Mouse (Mus musculus): ENCODE data around the gene Zfp993. TPM values are rescaled to one million over a fixed set of nuclear protein-coding genes. Genes with fewer than 3 reads are reported as not detected.
"Not testable (repeated sequence)": the region's sequence is repeated elsewhere in the genome, so short reads cannot be mapped to it uniquely, and the experiment has no call there.

The Zfp993 gene
- polyA plus RNA-seq (2015; fragmentation: Nextera tagmentation; extraction: Ambion mirVana) = 6.9 and 9.1 TPM in 2 replicates

GRCm38 (mm10) chr4:146610774-146611400 lies at the start of gene Zfp993:
Gene Zfp993, plus strand, starts transcription at chr4:146610961.
- not testable (repeated sequence) for H3K9me3 ChIP-seq (replicated peaks; ENCODE audit: control insufficient read depth, low read length); H3K36me3 ChIP-seq (ENCODE audit: control insufficient read depth, insufficient read depth); H3K9ac ChIP-seq (ENCODE audit: low read length); H3K4me2 ChIP-seq (ENCODE audit: low read depth, low read length); H3K27me3 ChIP-seq (ENCODE audit: control insufficient read depth, insufficient read depth, low read length); H3K4me1 ChIP-seq (ENCODE audit: control insufficient read depth, insufficient read depth, low read length); ATAC-seq (replicated peaks; ENCODE audit: extremely low read depth, insufficient read depth, low FRiP score); H3K27ac ChIP-seq (ENCODE audit: low read length); H3K4me3 ChIP-seq (ENCODE audit: low read length)
- no CpG with 5 or more reads among the region's 14 CpGs for WGBS

GRCm38 (mm10) chr4:146579905-146580873 lies 30.6 kb upstream of the Zfp993 start:
- H3K4me2 ChIP-seq (ENCODE audit: low read depth, low read length); H3K27ac ChIP-seq (ENCODE audit: low read length); H3K4me3 ChIP-seq (ENCODE audit: low read length): not testable (repeated sequence)

GRCm38 (mm10) chr4:146603578-146604399 lies 7.0 kb upstream of the Zfp993 start:
- H3K27me3 ChIP-seq (ENCODE audit: control insufficient read depth, insufficient read depth, low read length); H3K9me3 ChIP-seq (replicated peaks; ENCODE audit: control insufficient read depth, low read length); H3K4me1 ChIP-seq (ENCODE audit: control insufficient read depth, insufficient read depth, low read length); H3K27ac ChIP-seq (ENCODE audit: low read length); H3K36me3 ChIP-seq (ENCODE audit: control insufficient read depth, insufficient read depth): not testable (repeated sequence)
- ATAC-seq (replicated peaks; ENCODE audit: extremely low read depth, insufficient read depth, low FRiP score) = peak; percentile 83
- 2% methylated on average over 25 of the region's 53 CpGs for WGBS
- Histone ChIP-seq H3K4me2 (ENCODE audit: low read depth, low read length) (peak overlapping the region; percentile 58), H3K4me3 (ENCODE audit: low read length) (peak overlapping the region; percentile 35), H3K9ac (ENCODE audit: low read length) (peak overlapping the region; percentile 40; the same call in 1 of the 2 replicates)

More at GRCm38 (mm10) chr4:146579905-146580873, 30.6 kb upstream of the Zfp993 start:
- H3K4me1 ChIP-seq (ENCODE audit: control insufficient read depth, insufficient read depth, low read length); H3K36me3 ChIP-seq (ENCODE audit: control insufficient read depth, insufficient read depth); H3K9ac ChIP-seq (ENCODE audit: low read length); H3K9me3 ChIP-seq (replicated peaks; ENCODE audit: control insufficient read depth, low read length); H3K27me3 ChIP-seq (ENCODE audit: control insufficient read depth, insufficient read depth, low read length): not testable (repeated sequence)
- no CpG with 5 or more reads among the region's 111 CpGs for WGBS
- peak; percentile 77 for ATAC-seq (replicated peaks; ENCODE audit: extremely low read depth, insufficient read depth, low FRiP score)

- not testable (repeated sequence) for H3K9me3 ChIP-seq (replicated peaks; ENCODE audit: control insufficient read depth, low read length); H3K36me3 ChIP-seq (ENCODE audit: control insufficient read depth, insufficient read depth); H3K27ac ChIP-seq (ENCODE audit: low read length); ATAC-seq (replicated peaks; ENCODE audit: extremely low read depth, insufficient read depth, low FRiP score); H3K4me2 ChIP-seq (ENCODE audit: low read depth, low read length); H3K27me3 ChIP-seq (ENCODE audit: control insufficient read depth, insufficient read depth, low read length); H3K9ac ChIP-seq (ENCODE audit: low read length); H3K4me3 ChIP-seq (ENCODE audit: low read length); H3K4me1 ChIP-seq (ENCODE audit: control insufficient read depth, insufficient read depth, low read length)
- no CpG with 5 or more reads among the region's 4 CpGs for WGBS
Measured at GRCm38 (mm10) chr4:146644367-146644766, 33.6 kb downstream of the Zfp993 start.

GRCm38 (mm10) chr4:146649641-146650040 lies 38.9 kb downstream of the Zfp993 start:
- H3K4me3 ChIP-seq (ENCODE audit: low read length); H3K9me3 ChIP-seq (replicated peaks; ENCODE audit: control insufficient read depth, low read length); H3K9ac ChIP-seq (ENCODE audit: low read length); ATAC-seq (replicated peaks; ENCODE audit: extremely low read depth, insufficient read depth, low FRiP score); H3K4me2 ChIP-seq (ENCODE audit: low read depth, low read length); H3K27ac ChIP-seq (ENCODE audit: low read length); H3K4me1 ChIP-seq (ENCODE audit: control insufficient read depth, insufficient read depth, low read length); H3K36me3 ChIP-seq (ENCODE audit: control insufficient read depth, insufficient read depth); H3K27me3 ChIP-seq (ENCODE audit: control insufficient read depth, insufficient read depth, low read length): not testable (repeated sequence)
- WGBS = no CpG with 5 or more reads among the region's 2 CpGs

GRCm38 (mm10) chr4:146650115-146650514 lies 39.4 kb downstream of the Zfp993 start:
- not testable (repeated sequence) for H3K27ac ChIP-seq (ENCODE audit: low read length); H3K4me1 ChIP-seq (ENCODE audit: control insufficient read depth, insufficient read depth, low read length); H3K4me2 ChIP-seq (ENCODE audit: low read depth, low read length); H3K27me3 ChIP-seq (ENCODE audit: control insufficient read depth, insufficient read depth, low read length); H3K9me3 ChIP-seq (replicated peaks; ENCODE audit: control insufficient read depth, low read length); H3K4me3 ChIP-seq (ENCODE audit: low read length); H3K9ac ChIP-seq (ENCODE audit: low read length); H3K36me3 ChIP-seq (ENCODE audit: control insufficient read depth, insufficient read depth); ATAC-seq (replicated peaks; ENCODE audit: extremely low read depth, insufficient read depth, low FRiP score)
- 95% methylated on average over 1 of the region's 4 CpGs for WGBS

GRCm38 (mm10) chr4:146650639-146651038 lies 39.9 kb downstream of the Zfp993 start:
- H3K9me3 ChIP-seq (replicated peaks; ENCODE audit: control insufficient read depth, low read length); H3K27me3 ChIP-seq (ENCODE audit: control insufficient read depth, insufficient read depth, low read length); H3K36me3 ChIP-seq (ENCODE audit: control insufficient read depth, insufficient read depth); H3K27ac ChIP-seq (ENCODE audit: low read length); H3K4me2 ChIP-seq (ENCODE audit: low read depth, low read length); H3K4me1 ChIP-seq (ENCODE audit: control insufficient read depth, insufficient read depth, low read length); H3K4me3 ChIP-seq (ENCODE audit: low read length); H3K9ac ChIP-seq (ENCODE audit: low read length); ATAC-seq (replicated peaks; ENCODE audit: extremely low read depth, insufficient read depth, low FRiP score): not testable (repeated sequence)
- WGBS = 80% methylated on average over 1 of the region's 5 CpGs

All from heart, embryonic 16.5 days (tissue).